Mouse (Mus musculus): ENCODE data around the gene Ly6g6f.

DNA sequence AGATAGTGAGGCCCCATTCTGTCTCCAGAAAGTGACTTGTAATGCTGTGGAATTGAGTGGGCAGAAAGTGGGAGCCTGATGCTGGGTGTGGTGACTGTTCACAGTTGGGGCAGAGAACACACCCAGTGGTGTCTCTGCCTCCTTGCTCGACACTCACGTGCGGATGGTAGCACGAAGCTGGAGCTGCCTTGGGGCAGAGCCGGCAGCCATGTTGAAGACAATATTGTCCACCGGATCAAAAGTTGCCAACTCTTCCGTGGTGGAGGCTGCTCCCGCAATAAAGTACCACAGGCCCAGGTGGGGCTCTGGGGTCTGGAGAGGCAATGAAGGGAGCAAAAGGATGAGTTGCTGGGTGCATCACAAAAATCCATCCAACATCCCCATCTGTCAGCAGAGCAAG lies 45.6 kb upstream of the Ly6g6f start:
- TF ChIP-seq POLR2A (IDR thresholded peaks at IDR 0.05; ENCODE audit: control insufficient read depth in 1 of 2, insufficient read depth in 1 of 2, low read depth in 1 of 2, low read length in 2 of 2, poor library complexity in 1 of 2) (no peak), USF1 (IDR thresholded peaks at IDR 0.05; ENCODE audit: low read depth, low read length) (no peak), E2F4 (IDR thresholded peaks at IDR 0.05; ENCODE audit: borderline replicate concordance, low read depth, low read length) (no peak), ETS1 (IDR thresholded peaks at IDR 0.05; ENCODE audit: low read depth, low read length) (no peak), NRF1 (IDR thresholded peaks at IDR 0.05; ENCODE audit: insufficient read depth, low read depth, low read length, poor library complexity, severe bottlenecking) (no peak), MAX (IDR thresholded peaks at IDR 0.05; ENCODE audit: low read length) (no peak), TCF12 (IDR thresholded peaks at IDR 0.05; ENCODE audit: low read depth, low read length) (no peak), HCFC1 (IDR thresholded peaks at IDR 0.05; ENCODE audit: low read depth, low read length) (no peak), GATA1 (IDR thresholded peaks at IDR 0.05; ENCODE audit: low read depth, low read length) (no peak), MAFK (IDR thresholded peaks at IDR 0.05; ENCODE audit: borderline replicate concordance, low read depth, low read length) (no peak), CTCF (IDR thresholded peaks at IDR 0.05 in 2 of 3, conservative IDR thresholded peaks at IDR 0.05 in 1 of 3; ENCODE audit: control insufficient read depth in 1 of 3, insufficient read depth in 1 of 3, low read depth in 2 of 3, low read length in 3 of 3, poor library complexity in 1 of 3, severe bottlenecking in 1 of 3) (no peak), POLR2AphosphoS5 (IDR thresholded peaks at IDR 0.05; ENCODE audit: borderline replicate concordance, low read depth, low read length) (no peak), ZC3H11A (IDR thresholded peaks at IDR 0.05; ENCODE audit: low read depth, low read length) (no peak)
